Mouse (Mus musculus) stomach, embryonic 14.5 days (tissue): ENCODE measurements around the gene Tmem251. TPM values are rescaled to one million over a fixed set of nuclear protein-coding genes. Genes with fewer than 3 reads are reported as not detected.

Experiments
- ATAC-seq: fragments of 200-750 bp; cut with Nextera tagmentation; 2 replicates; pipeline ENCODE4 v1.8.0; 2017; ENCODE audit warnings: low read depth, moderate TSS enrichment; ENCODE audit not compliant: insufficient number of reproducible peaks, insufficient read depth, low FRiP score
- H3K27ac ChIP-seq: fragments of 300-500 bp; sonication (generic); 2 replicates; pipeline ENCODE4 v1.5.1; 2014; ENCODE audit warnings: mild to moderate bottlenecking, low read length, moderate library complexity, mixed read lengths
- H3K27me3 ChIP-seq: fragments of 300-500 bp; sonication (generic); 2 replicates; pipeline ENCODE4 v1.6.1; 2014; ENCODE audit warnings: low read length, control low read depth, mixed read lengths; ENCODE audit not compliant: control insufficient read depth, insufficient read depth
- H3K36me3 ChIP-seq: fragments of 300-500 bp; sonication (generic); 2 replicates; pipeline ENCODE4 v1.6.1; 2014; ENCODE audit warnings: mild to moderate bottlenecking, control low read depth, low read length, moderate library complexity, mixed read lengths; ENCODE audit not compliant: control insufficient read depth, insufficient read depth
- H3K4me1 ChIP-seq: fragments of 300-500 bp; sonication (generic); 2 replicates; pipeline ENCODE4 v1.6.1; 2014; ENCODE audit warnings: low read length, control low read depth, mixed read lengths; ENCODE audit not compliant: control insufficient read depth, insufficient read depth
- H3K4me2 ChIP-seq: fragments of 300-500 bp; sonication (generic); replicated peaks from 2 replicates; pipeline ENCODE4 v1.6.1; 2014; ENCODE audit warnings: low read depth, low read length, control low read depth
- H3K4me3 ChIP-seq: fragments of 300-500 bp; sonication (generic); 2 replicates; pipeline ENCODE4 v1.5.1; 2014; ENCODE audit warnings: low read depth, low read length, control low read depth
- H3K9ac ChIP-seq: fragments of 300-500 bp; sonication (generic); replicated peaks from 2 replicates; pipeline ENCODE4 v1.6.1; 2014; ENCODE audit warnings: low read depth, mild to moderate bottlenecking, control low read depth, low read length, moderate library complexity, mixed read lengths
- H3K9me3 ChIP-seq: fragments of 300-500 bp; sonication (generic); 2 replicates; pipeline ENCODE4 v1.6.1; 2016; ENCODE audit warnings: low read depth, low read length, control low read depth; ENCODE audit not compliant: control insufficient read depth
- WGBS: fragments of 180-500 bp; shearing (Covaris S2); extraction: QIAGEN DNeasy Blood & Tissue Kit; methylation state at CpG from one replicate; pipeline ENCODE4 v1.1.7; 2014; 5-methylcytosine and 5-hydroxymethylcytosine counted together
- polyA plus RNA-seq: library from polyadenylated mRNA; unstranded; fragments of >200 nt; fragmentation: Nextera tagmentation; extraction: Ambion mirVana; gene quantifications from 2 replicates; pipeline ENCODE4 v1.2.1, GENCODE M21; 2014

Tmem251 gene
- polyA plus RNA-seq, 1 experiment from 2014 or later: 12.2 TPM

- Histone ChIP-seq H3K9ac (no peak overlapping the region), H3K27ac (no peak overlapping the region), H3K36me3 (peaks cover 76% of the 10 kb centered on the region), H3K9me3 (no peaks in the 10 kb centered on the region), H3K4me1 (no peaks in the 10 kb centered on the region), H3K4me3 (no peak overlapping the region), H3K4me2 (no peak overlapping the region), H3K27me3 (no peaks in the 10 kb centered on the region)
- WGBS: 96% methylated on average over 5 of the region's 5 CpGs
- no peak for ATAC-seq
These were observed 29.1 kb downstream of the Tmem251 start for GRCm38 (mm10) chr12:102772676-102773075.

- ATAC-seq: no peak
- Histone ChIP-seq H3K27me3 (no peaks in the 10 kb centered on the region), H3K4me3 (no peak overlapping the region), H3K9me3 (no peaks in the 10 kb centered on the region), H3K4me1 (no peaks in the 10 kb centered on the region), H3K36me3 (peaks cover 47% of the 10 kb centered on the region), H3K27ac (no peak overlapping the region), H3K9ac (no peak overlapping the region), H3K4me2 (no peak overlapping the region)
- WGBS: 95% methylated on average over 14 of the region's 14 CpGs
These were observed 32.5 kb downstream of the Tmem251 start for GRCm38 (mm10) chr12:102776035-102776434.

GRCm38 (mm10) chr12:102778151-102778550, 34.6 kb downstream of the Tmem251 start:
- Histone ChIP-seq H3K4me2 (no peak overlapping the region), H3K27me3 (no peaks in the 10 kb centered on the region), H3K36me3 (peaks cover 36% of the 10 kb centered on the region; the same call in 1 of the 2 replicates), H3K9ac (no peak overlapping the region), H3K4me3 (no peak overlapping the region), H3K27ac (no peak overlapping the region), H3K9me3 (no peaks in the 10 kb centered on the region), H3K4me1 (no peaks in the 10 kb centered on the region)
- ATAC-seq: no peak
- 84% methylated on average over 5 of the region's 5 CpGs for WGBS

- H3K9ac ChIP-seq: no peak overlapping the region
- 46% methylated on average over 3 of the region's 3 CpGs for WGBS
- H3K9me3 ChIP-seq: no peaks in the 10 kb centered on the region
- H3K4me3 ChIP-seq: no peak overlapping the region
- H3K4me1 ChIP-seq: no peaks in the 10 kb centered on the region
- peaks cover 32% of the 10 kb centered on the region; the same call in 1 of the 2 replicates for H3K36me3 ChIP-seq
- no peak overlapping the region for H3K27ac ChIP-seq
- ATAC-seq: peak; percentile 81
- no peaks in the 10 kb centered on the region for H3K27me3 ChIP-seq
- H3K4me2 ChIP-seq: no peak overlapping the region
These were observed 35.9 kb downstream of the Tmem251 start for GRCm38 (mm10) chr12:102779452-102779851.

- no peak overlapping the region for H3K9ac ChIP-seq
- peaks cover 31% of the 10 kb centered on the region for H3K36me3 ChIP-seq
- no peaks in the 10 kb centered on the region for H3K4me1 ChIP-seq
- H3K4me3 ChIP-seq: no peak overlapping the region
- no peak for ATAC-seq
- no peak overlapping the region for H3K4me2 ChIP-seq
- H3K27ac ChIP-seq: no peak overlapping the region
- WGBS: 89% methylated on average over 5 of the region's 5 CpGs
- no peaks in the 10 kb centered on the region for H3K27me3 ChIP-seq
- no peaks in the 10 kb centered on the region for H3K9me3 ChIP-seq
These were observed 39.3 kb downstream of the Tmem251 start for GRCm38 (mm10) chr12:102782841-102783240.

GRCm38 (mm10) chr12:102784899-102785592, 41.5 kb downstream of the Tmem251 start:
- Histone ChIP-seq H3K4me1 (no peaks in the 10 kb centered on the region), H3K9me3 (no peaks in the 10 kb centered on the region), H3K36me3 (peaks cover 45% of the 10 kb centered on the region), H3K9ac (no peak overlapping the region), H3K4me2 (no peak overlapping the region), H3K4me3 (no peak overlapping the region), H3K27ac (no peak overlapping the region), H3K27me3 (no peaks in the 10 kb centered on the region)
- no peak for ATAC-seq
- WGBS: 80% methylated on average over 19 of the region's 19 CpGs

- Histone ChIP-seq H3K4me1 (no peaks in the 10 kb centered on the region), H3K27me3 (no peaks in the 10 kb centered on the region), H3K27ac (no peak overlapping the region), H3K4me3 (no peak overlapping the region), H3K36me3 (peaks cover 50% of the 10 kb centered on the region), H3K9me3 (no peaks in the 10 kb centered on the region), H3K9ac (no peak overlapping the region), H3K4me2 (no peak overlapping the region)
- WGBS: 84% methylated on average over 5 of the region's 5 CpGs
- ATAC-seq: no peak
These were observed 42.0 kb downstream of the Tmem251 start for GRCm38 (mm10) chr12:102785593-102785985.

GRCm38 (mm10) chr12:102787927-102788326, 44.4 kb downstream of the Tmem251 start:
- Histone ChIP-seq H3K4me1 (no peaks in the 10 kb centered on the region), H3K9ac (no peak overlapping the region), H3K36me3 (peaks cover 66% of the 10 kb centered on the region), H3K27me3 (no peaks in the 10 kb centered on the region), H3K4me3 (no peak overlapping the region), H3K4me2 (no peak overlapping the region), H3K27ac (no peak overlapping the region), H3K9me3 (no peaks in the 10 kb centered on the region)
- 65% methylated on average over 7 of the region's 7 CpGs for WGBS
- no peak for ATAC-seq
